In the genomic region with DNA sequence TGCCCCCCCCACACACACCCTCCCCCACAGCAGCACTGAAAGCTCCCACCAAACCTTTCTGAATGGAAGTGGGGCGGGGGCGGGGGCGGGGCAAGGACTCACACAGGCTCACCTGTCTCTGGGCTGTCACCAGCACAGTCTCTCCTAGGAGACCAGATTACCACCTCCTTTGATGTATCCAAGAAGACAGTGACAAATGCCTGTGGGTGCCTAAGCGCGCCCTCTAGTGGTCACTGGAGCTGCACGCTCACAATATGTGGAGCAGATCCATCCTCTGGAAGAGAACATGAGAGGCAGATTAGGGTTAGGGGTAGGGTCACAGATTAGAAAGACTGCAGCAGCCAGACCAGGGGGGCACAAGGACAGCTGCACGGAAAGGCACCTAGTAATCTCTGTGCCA, we compare ENCODE assay signal across 8 mouse cellular contexts. TPM values are rescaled to one million over a fixed set of nuclear protein-coding genes. Genes with fewer than 3 reads are reported as not detected.
DNase-seq lines count a peak whose midpoint lies in the region; ATAC-seq and TF ChIP-seq lines count a peak whose summit lies in the region.

No protein-coding gene starts in this region.

- TF ChIP-seq CTCF in bone marrow, adult 2 months (IDR thresholded peaks at IDR 0.05; ENCODE audit: control insufficient read depth, insufficient read depth, low read length) = peak; percentile 97
- peak; percentile 94 for TF ChIP-seq CTCF in embryonic fibroblast, embryonic 13.5 days (IDR thresholded peaks at IDR 0.05; ENCODE audit: borderline replicate concordance, insufficient read depth, low read length)
- TF ChIP-seq CTCF in testis, adult 2 months (IDR thresholded peaks at IDR 0.05; ENCODE audit: control insufficient read depth, insufficient read depth, insufficient replicate concordance, low read depth, low read length) = peak; percentile 87; the same call in 1 of the 2 replicates

- H3K4me1 ChIP-seq in bone marrow, adult 2 months (ENCODE audit: control insufficient read depth, insufficient read depth, low read length) = no peaks in the 10 kb centered on the region
- no peaks in the 10 kb centered on the region for H3K4me1 ChIP-seq in embryonic fibroblast, embryonic 13.5 days (ENCODE audit: control insufficient read depth, insufficient read depth, low read length)
- H3K4me1 ChIP-seq in heart, embryonic 10.5 days = peaks cover 16% of the 10 kb centered on the region
- H3K4me1 ChIP-seq in liver, embryonic 13.5 days (replicated peaks) = peaks cover 13% of the 10 kb centered on the region
- H3K4me1 ChIP-seq in neural tube, embryonic 11.5 days (ENCODE audit: control insufficient read depth, insufficient read depth, low read length) = no peaks in the 10 kb centered on the region
- H3K4me1 ChIP-seq in testis, adult 2 months (ENCODE audit: control insufficient read depth, insufficient read depth, low read length) = no peaks in the 10 kb centered on the region

- DNase-seq in heart, embryonic 10.5 days (ENCODE audit: low spot score) = peak; percentile 88
- peak; percentile 89 for DNase-seq in kidney, postnatal 10 days
- peak; percentile 61 for DNase-seq in liver, embryonic 13.5 days
- DNase-seq in neural tube, embryonic 11.5 days (ENCODE audit: low spot score) = peak; percentile 81

- WGBS in bone marrow, adult 2 months = 7% methylated on average over 7 of the region's 7 CpGs
- 6% methylated on average over 7 of the region's 7 CpGs for WGBS in heart, embryonic 10.5 days
- WGBS in liver, embryonic 13.5 days (ENCODE audit: insufficient replicate concordance) = 2% methylated on average over 7 of the region's 7 CpGs
- 3% methylated on average over 7 of the region's 7 CpGs for WGBS in neural tube, embryonic 11.5 days

- ATAC-seq in CD4-positive, CD25-positive, alpha-beta regulatory T cell, adult 4 months = peak; percentile 74
- ATAC-seq in liver, embryonic 13.5 days (ENCODE audit: low read depth) = peak; percentile 49
- peak; percentile 23; the same call in 1 of the 2 replicates for ATAC-seq in neural tube, embryonic 11.5 days (ENCODE audit: insufficient read depth, low FRiP score, low TSS enrichment)

- no peak overlapping the region for H3K9ac ChIP-seq in liver, embryonic 13.5 days
- H3K9ac ChIP-seq in neural tube, embryonic 11.5 days (ENCODE audit: low read length) = no peak overlapping the region

- H3K27me3 ChIP-seq in heart, embryonic 10.5 days (ENCODE audit: insufficient read depth, poor library complexity, severe bottlenecking) = no peaks in the 10 kb centered on the region
- peaks cover 6% of the 10 kb centered on the region; the same call in 1 of the 2 replicates for H3K27me3 ChIP-seq in liver, embryonic 13.5 days
- H3K27me3 ChIP-seq in neural tube, embryonic 11.5 days (ENCODE audit: control insufficient read depth, insufficient read depth, low read length) = no peaks in the 10 kb centered on the region
- no peaks in the 10 kb centered on the region for H3K27me3 ChIP-seq in testis, adult 2 months (ENCODE audit: control insufficient read depth, insufficient read depth, low read length)

- no peaks in the 10 kb centered on the region for H3K36me3 ChIP-seq in heart, embryonic 10.5 days
- no peaks in the 10 kb centered on the region for H3K36me3 ChIP-seq in liver, embryonic 13.5 days
- no peaks in the 10 kb centered on the region for H3K36me3 ChIP-seq in neural tube, embryonic 11.5 days (ENCODE audit: control insufficient read depth, insufficient read depth, low read length)
- H3K36me3 ChIP-seq in testis, adult 2 months (ENCODE audit: control insufficient read depth, insufficient read depth, low read length) = no peaks in the 10 kb centered on the region

- no peak overlapping the region for H3K4me2 ChIP-seq in liver, embryonic 13.5 days
- H3K4me2 ChIP-seq in neural tube, embryonic 11.5 days (ENCODE audit: low read depth) = no peak overlapping the region

- no peaks in the 10 kb centered on the region for H3K9me3 ChIP-seq in heart, embryonic 10.5 days
- H3K9me3 ChIP-seq in liver, embryonic 13.5 days (replicated peaks) = no peaks in the 10 kb centered on the region
- no peaks in the 10 kb centered on the region for H3K9me3 ChIP-seq in neural tube, embryonic 11.5 days (ENCODE audit: control insufficient read depth, low read length)

- no peak overlapping the region for H3K27ac ChIP-seq in bone marrow, adult 2 months (ENCODE audit: control insufficient read depth, insufficient read depth, low read depth, low read length, poor library complexity)
- no peak overlapping the region for H3K27ac ChIP-seq in embryonic fibroblast, embryonic 13.5 days (ENCODE audit: insufficient read depth, low read length)
- H3K27ac ChIP-seq in heart, embryonic 10.5 days = no peak overlapping the region
- H3K27ac ChIP-seq in liver, embryonic 13.5 days = no peak overlapping the region
- H3K27ac ChIP-seq in neural tube, embryonic 11.5 days (ENCODE audit: low read depth, low read length) = no peak overlapping the region
- no peak overlapping the region for H3K27ac ChIP-seq in testis, adult 2 months (ENCODE audit: control insufficient read depth, insufficient read depth, low read depth, low read length)

- no peak for TF ChIP-seq POLR2A in bone marrow, adult 2 months (IDR thresholded peaks at IDR 0.05; ENCODE audit: borderline replicate concordance, control insufficient read depth, low read depth, low read length)
- TF ChIP-seq POLR2A in embryonic fibroblast, embryonic 13.5 days (IDR thresholded peaks at IDR 0.05; ENCODE audit: low read depth, low read length) = no peak
- TF ChIP-seq POLR2A in testis, adult 2 months (IDR thresholded peaks at IDR 0.05; ENCODE audit: control insufficient read depth, low read depth, low read length) = no peak

- H3K4me3 ChIP-seq in bone marrow, adult 2 months (replicated peaks; ENCODE audit: control insufficient read depth, low read depth, low read length) = no peak overlapping the region
- no peak overlapping the region for H3K4me3 ChIP-seq in embryonic fibroblast, embryonic 13.5 days (ENCODE audit: insufficient read depth, low read length)
- no peak overlapping the region for H3K4me3 ChIP-seq in heart, embryonic 10.5 days
- H3K4me3 ChIP-seq in liver, embryonic 13.5 days (replicated peaks) = no peak overlapping the region
- H3K4me3 ChIP-seq in neural tube, embryonic 11.5 days (ENCODE audit: low read depth, low read length) = no peak overlapping the region
- no peak overlapping the region for H3K4me3 ChIP-seq in testis, adult 2 months (ENCODE audit: control insufficient read depth, low read depth, low read length)

RNA-seq across cellular contexts. Expression of a gene that starts 10.0 kb away (rescaled TPM):
- polyA plus RNA-seq in CD4-positive, CD25-positive, alpha-beta regulatory T cell, adult 4 months (2017; shearing (Covaris generic)) = not detected
- polyA plus RNA-seq in bone marrow, adult 2 months (2011; ENCODE audit: insufficient read depth, insufficient read length, low replicate concordance, missing spikeins) = not detected in 2 replicates
- not detected in 2 replicates for polyA plus RNA-seq in embryonic fibroblast, embryonic 13.5 days (2011; ENCODE audit: insufficient read length, low read depth, missing spikeins)
- 0.50 TPM in 1 of 2 replicates, not detected in the other for polyA plus RNA-seq in heart, embryonic 10.5 days (2016; fragmentation: Nextera tagmentation; extraction: Ambion mirVana)
- 4.7 and 6.0 TPM in 2 replicates for polyA plus RNA-seq in liver, embryonic 13.5 days (2015; fragmentation: Nextera tagmentation; extraction: Ambion mirVana)
- polyA plus RNA-seq in neural tube, embryonic 11.5 days (2014; fragmentation: Nextera tagmentation; extraction: Ambion mirVana) = 0.53 TPM in 1 of 2 replicates, not detected in the other
- polyA plus RNA-seq in testis, adult 2 months (2012; rRNA removed) = 0.28 and 0.96 TPM in 2 replicates

RNA-seq across cellular contexts. Expression of a gene that starts 24.7 kb away (rescaled TPM):
- not detected for polyA plus RNA-seq in CD4-positive, CD25-positive, alpha-beta regulatory T cell, adult 4 months (2017; shearing (Covaris generic))
- polyA plus RNA-seq in bone marrow, adult 2 months (2011; ENCODE audit: insufficient read depth, insufficient read length, low replicate concordance, missing spikeins) = not detected in 2 replicates
- not detected in 2 replicates for polyA plus RNA-seq in embryonic fibroblast, embryonic 13.5 days (2011; ENCODE audit: insufficient read length, low read depth, missing spikeins)
- polyA plus RNA-seq in heart, embryonic 10.5 days (2016; fragmentation: Nextera tagmentation; extraction: Ambion mirVana) = not detected in 2 replicates
- polyA plus RNA-seq in liver, embryonic 13.5 days (2015; fragmentation: Nextera tagmentation; extraction: Ambion mirVana) = not detected in 2 replicates
- not detected in 2 replicates for polyA plus RNA-seq in neural tube, embryonic 11.5 days (2014; fragmentation: Nextera tagmentation; extraction: Ambion mirVana)
- 0.43 TPM in 1 of 2 replicates, not detected in the other for polyA plus RNA-seq in testis, adult 2 months (2012; rRNA removed)

RNA-seq across cellular contexts. Expression of a gene that starts 45.6 kb away (rescaled TPM):
- not detected for polyA plus RNA-seq in CD4-positive, CD25-positive, alpha-beta regulatory T cell, adult 4 months (2017; shearing (Covaris generic))
- polyA plus RNA-seq in bone marrow, adult 2 months (2011; ENCODE audit: insufficient read depth, insufficient read length, low replicate concordance, missing spikeins) = not detected in 2 replicates
- not detected in 2 replicates for polyA plus RNA-seq in embryonic fibroblast, embryonic 13.5 days (2011; ENCODE audit: insufficient read length, low read depth, missing spikeins)
- polyA plus RNA-seq in heart, embryonic 10.5 days (2016; fragmentation: Nextera tagmentation; extraction: Ambion mirVana) = 0.33 TPM in 1 of 2 replicates, not detected in the other
- polyA plus RNA-seq in liver, embryonic 13.5 days (2015; fragmentation: Nextera tagmentation; extraction: Ambion mirVana) = 0.43 TPM in 1 of 2 replicates, not detected in the other
- not detected in 2 replicates for polyA plus RNA-seq in neural tube, embryonic 11.5 days (2014; fragmentation: Nextera tagmentation; extraction: Ambion mirVana)
- polyA plus RNA-seq in testis, adult 2 months (2012; rRNA removed) = 0.16 TPM in 1 of 2 replicates, not detected in the other

Comparison
In these comparisons a context has a peak if more than half of its experiments do, and no peak if none do; other contexts are left out.
1. ATAC-seq: peak in every context shown above with its lines; median percentile 74 in CD4-positive, CD25-positive, alpha-beta regulatory T cell, adult 4 months; 49 in liver, embryonic 13.5 days; 23 in neural tube, embryonic 11.5 days.